Comparison of ENCODE assay signal across 26 mouse cellular contexts in the genomic region with DNA sequence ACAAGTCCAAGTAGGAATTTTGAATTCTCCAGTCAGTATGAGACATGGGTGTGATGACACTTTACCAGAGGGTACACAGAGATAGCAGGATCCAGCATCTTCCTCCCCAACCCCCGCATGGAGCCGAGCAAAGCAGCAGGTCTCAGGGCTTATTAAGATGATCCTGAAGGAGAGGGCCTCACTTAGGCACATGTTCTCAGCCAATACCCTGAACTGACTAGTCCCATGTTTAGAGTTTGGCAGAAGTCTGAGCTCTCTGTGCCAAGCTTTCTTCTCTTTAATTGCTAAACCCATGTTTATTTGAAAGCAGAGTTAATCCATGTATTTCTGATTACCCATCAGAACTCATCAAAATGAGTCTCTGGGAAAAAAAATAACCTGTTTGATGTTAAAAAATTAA.
DNase-seq lines count a peak whose midpoint lies in the region; ATAC-seq and TF ChIP-seq lines count a peak whose summit lies in the region.
"Had no signal": no experiment of that assay in that cellular context is flagged by ENCODE, and none has a peak within 500 bp of the region (broad histone marks: within the 10 kb centered on the region; RNA-seq: fewer than 3 reads in every experiment).

No protein-coding gene starts in this region.

- H3K4me3 ChIP-seq in kidney, adult 2 months (ENCODE audit: insufficient read depth, low read depth, low read length): no peak overlapping the region
- no peak overlapping the region for H3K4me3 ChIP-seq in embryonic facial prominence, embryonic 15.5 days (replicated peaks)
- H3K4me3 ChIP-seq: erythroblast, embryonic 14.5 days; heart, embryonic 13.5 days; hindbrain, embryonic 15.5 days; left cerebral cortex, adult 2 months; liver, embryonic 12.5 days; myocyte had no signal

- ATAC-seq in embryonic facial prominence, embryonic 15.5 days (ENCODE audit: insufficient number of reproducible peaks, low FRiP score, low TSS enrichment, low read depth): peak; percentile 54; the same call in 1 of the 2 replicates
- ATAC-seq: activated CD4-positive, CD25-positive, alpha-beta regulatory T cell, adult 4 months; CD4-positive, CD25-positive, alpha-beta regulatory T cell, adult 4 months; intestine, postnatal 0 days; liver, embryonic 12.5 days had no signal

- H3K4me2 ChIP-seq in embryonic facial prominence, embryonic 15.5 days (replicated peaks): no peak overlapping the region
- H3K4me2 ChIP-seq: heart, embryonic 13.5 days; hindbrain, embryonic 15.5 days; liver, embryonic 12.5 days had no signal

- no peaks in the 10 kb centered on the region for H3K36me3 ChIP-seq in kidney, adult 2 months (ENCODE audit: control insufficient read depth, insufficient read depth, low read length)
- no peaks in the 10 kb centered on the region for H3K36me3 ChIP-seq in embryonic facial prominence, embryonic 15.5 days
- H3K36me3 ChIP-seq: heart, embryonic 13.5 days; hindbrain, embryonic 15.5 days; liver, embryonic 12.5 days had no signal

- no peak overlapping the region for H3K27ac ChIP-seq in kidney, adult 2 months (ENCODE audit: insufficient read depth, low read depth, low read length)
- H3K27ac ChIP-seq in embryonic facial prominence, embryonic 15.5 days (replicated peaks): no peak overlapping the region
- H3K27ac ChIP-seq: heart, embryonic 13.5 days; hindbrain, embryonic 15.5 days; left cerebral cortex, adult 2 months; liver, embryonic 12.5 days had no signal

- TF ChIP-seq POLR2A in kidney, adult 2 months (IDR thresholded peaks at IDR 0.05; ENCODE audit: low read depth, low read length): no peak

- H3K27me3 ChIP-seq in kidney, adult 2 months (replicated peaks; ENCODE audit: control insufficient read depth, insufficient read depth, low read length): no peaks in the 10 kb centered on the region
- no peaks in the 10 kb centered on the region for H3K27me3 ChIP-seq in embryonic facial prominence, embryonic 15.5 days
- H3K27me3 ChIP-seq: heart, embryonic 13.5 days; hindbrain, embryonic 15.5 days; liver, embryonic 12.5 days had no signal

- no peaks in the 10 kb centered on the region for H3K9me3 ChIP-seq in embryonic facial prominence, embryonic 15.5 days (replicated peaks)
- H3K9me3 ChIP-seq: heart, embryonic 13.5 days; hindbrain, embryonic 15.5 days; liver, embryonic 12.5 days had no signal

- peak; percentile 4 to 22 for DNase-seq in cerebellum, postnatal 10 days
- DNase-seq in cerebellum, postnatal 25 days: no peak
- peak; percentile 43 for DNase-seq in kidney, adult 2 months
- DNase-seq in kidney, postnatal 4 days: no peak
- DNase-seq in lung, postnatal 10 days: peak; percentile 10
- DNase-seq in lung, postnatal 25 days (ENCODE audit: low spot score): no peak
- no peak for DNase-seq in yolk sac, embryonic 10.5 days (ENCODE audit: low spot score)
- DNase-seq: adrenal gland, postnatal 36 days; cerebellum, adult 18-20 months; gastrocnemius, postnatal 14 days; heart, adult 18-20 months; kidney, postnatal 10 days; layer of hippocampus, adult 9-11 months; left cerebral cortex, postnatal 4 days; lung, postnatal 14 days; thymus, postnatal 36 days had no signal

- no peak overlapping the region for H3K9ac ChIP-seq in embryonic facial prominence, embryonic 15.5 days
- H3K9ac ChIP-seq: heart, embryonic 13.5 days; hindbrain, embryonic 15.5 days; liver, embryonic 12.5 days had no signal

- peaks cover 5% of the 10 kb centered on the region for H3K4me1 ChIP-seq in kidney, adult 2 months (ENCODE audit: control insufficient read depth, insufficient read depth, low read length)
- peaks cover 9% of the 10 kb centered on the region; the same call in 1 of the 2 replicates for H3K4me1 ChIP-seq in embryonic facial prominence, embryonic 15.5 days
- H3K4me1 ChIP-seq: hindbrain, embryonic 15.5 days; liver, embryonic 12.5 days had no signal

- WGBS in kidney, adult 2 months: 69% methylated on average over 2 of the region's 2 CpGs
- 37% methylated on average over 2 of the region's 2 CpGs for WGBS in embryonic facial prominence, embryonic 15.5 days

- no peak for TF ChIP-seq CTCF in kidney, adult 2 months (conservative IDR thresholded peaks at IDR 0.05; ENCODE audit: insufficient read depth, insufficient read length, low read depth, low read length)

Comparison
In these comparisons a context has a peak if more than half of its experiments do, and no peak if none do; other contexts are left out.
1. DNase-seq: peak in cerebellum, postnatal 10 days (2 of 2), kidney, adult 2 months (single experiment) and lung, postnatal 10 days (single experiment); none in cerebellum, postnatal 25 days (0 of 2), kidney, postnatal 4 days (0 of 2), lung, postnatal 25 days (single experiment) and yolk sac, embryonic 10.5 days (single experiment).